Mouse (Mus musculus) limb, embryonic 14.5 days (tissue): ENCODE results near the gene Ube2n. TPM values are rescaled to one million over a fixed set of nuclear protein-coding genes. Genes with fewer than 3 reads are reported as not detected.
A peak's percentile ranks its signal among the peaks of the same experiment; 100 is the strongest.

Experiments used
- ATAC-seq: fragments of 200-750 bp; cut with Nextera tagmentation; 2 replicates; pipeline ENCODE4 v1.8.0; 2017; ENCODE audit warnings: low read depth, moderate number of reproducible peaks, moderate TSS enrichment; ENCODE audit not compliant: low FRiP score
- DNase-seq: peaks from one replicate; pipeline ENCODE4 v3.0.0-alpha.2; 2015; ENCODE audit warnings: low spot score
- H3K27ac ChIP-seq: fragments of 300-500 bp; sonication (generic); replicated peaks from 2 replicates; pipeline ENCODE4 v1.5.1; 2014; ENCODE audit warnings: low read depth, mild to moderate bottlenecking, low read length, moderate library complexity, mixed read lengths
- H3K27me3 ChIP-seq: fragments of 300-500 bp; sonication (generic); 2 replicates; pipeline ENCODE4 v1.6.1; 2014; ENCODE audit warnings: low read length, mixed read lengths; ENCODE audit not compliant: control insufficient read depth, insufficient read depth
- H3K36me3 ChIP-seq: fragments of 300-500 bp; sonication (generic); 2 replicates; pipeline ENCODE4 v1.6.1; 2014; ENCODE audit warnings: mild to moderate bottlenecking, low read length, moderate library complexity, mixed read lengths; ENCODE audit not compliant: control insufficient read depth, insufficient read depth
- H3K4me1 ChIP-seq: fragments of 300-500 bp; sonication (generic); 2 replicates; pipeline ENCODE4 v1.6.1; 2014; ENCODE audit warnings: antibody characterized with exemption, low read length, mixed read lengths; ENCODE audit not compliant: control insufficient read depth, insufficient read depth
- H3K4me2 ChIP-seq: fragments of 300-500 bp; sonication (generic); replicated peaks from 2 replicates; pipeline ENCODE4 v1.6.1; 2014; ENCODE audit warnings: low read depth, mild to moderate bottlenecking, low read length, moderate library complexity; ENCODE audit not compliant: severe bottlenecking
- H3K4me3 ChIP-seq: fragments of 300-500 bp; sonication (generic); replicated peaks from 2 replicates; pipeline ENCODE4 v1.5.1; 2014; ENCODE audit warnings: low read length
- H3K9ac ChIP-seq: fragments of 300-500 bp; sonication (generic); 2 replicates; pipeline ENCODE4 v1.6.1; 2014; ENCODE audit warnings: mild to moderate bottlenecking, low read depth, low read length, moderate library complexity; ENCODE audit not compliant: severe bottlenecking
- H3K9me3 ChIP-seq: fragments of 300-500 bp; sonication (generic); 2 replicates; pipeline ENCODE4 v1.6.1; 2016; ENCODE audit warnings: low read length; ENCODE audit not compliant: control insufficient read depth
- POLR2A ChIP-seq: fragments of 200-500 bp; IDR thresholded peaks from 2 replicates; pipeline ENCODE4 v1.8.0; 2012; ENCODE audit warnings: inconsistent platforms, mild to moderate bottlenecking, moderate library complexity, borderline replicate concordance; ENCODE audit not compliant: insufficient read depth, insufficient read length; ENCODE audit errors: extremely low read depth
- WGBS: fragments of 180-500 bp; shearing (Covaris S2); extraction: QIAGEN DNeasy Blood & Tissue Kit; methylation state at CpG from one replicate; pipeline ENCODE4 v1.1.7; 2014; 5-methylcytosine and 5-hydroxymethylcytosine counted together
- microRNA-seq: library from miRNA; unstranded; fragments of <30 nt; microRNA quantifications from one replicate; pipeline ENCODE4, GENCODE M21; 2016
- polyA plus RNA-seq, 2 experiments: library from polyadenylated mRNA; depleted of rRNA in 1 of 2; stranded (reverse) in 1 of 2; unstranded in 1 of 2; fragments of >200 nt; fragmentation: Nextera tagmentation in 1 of 2; extraction: Ambion mirVana in 1 of 2; gene quantifications; 2 replicates each; pipeline versions ENCODE4 v1.2.1 to v1.2.3; 2012 to 2014

Gene Ube2n
- polyA plus RNA-seq, 2 experiments, result 225 to 276 TPM

DNA sequence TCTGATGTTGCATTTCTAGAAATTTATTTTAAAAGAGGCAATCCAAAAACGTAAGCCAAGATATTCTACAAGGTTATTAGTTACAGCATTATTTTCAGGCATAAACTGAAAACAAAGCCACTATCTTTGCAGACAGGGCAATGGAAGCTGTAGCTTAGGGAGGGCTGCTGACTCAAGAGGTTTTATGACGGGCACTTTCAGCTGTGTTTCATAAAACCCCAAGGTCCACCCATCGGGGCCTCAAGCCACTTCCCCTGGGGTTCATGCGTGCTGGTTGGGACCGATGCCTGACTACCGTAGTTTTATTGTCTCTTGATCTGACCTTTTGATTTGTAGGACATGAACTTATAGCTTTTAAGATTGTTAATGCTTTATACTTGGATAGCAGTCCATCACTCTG is 75.3 kb downstream of the Ube2n start:
- Histone ChIP-seq H3K27me3 (no peaks in the 10 kb centered on the region), H3K4me1 (no peaks in the 10 kb centered on the region), H3K9me3 (no peaks in the 10 kb centered on the region), H3K36me3 (no peaks in the 10 kb centered on the region), H3K4me2 (no peak overlapping the region), H3K27ac (no peak overlapping the region), H3K9ac (no peak overlapping the region), H3K4me3 (no peak overlapping the region)
- TF ChIP-seq POLR2A, result no peak
- 44% methylated on average over 6 of the region's 6 CpGs for WGBS
- no peak for DNase-seq
- ATAC-seq, result no peak

GRCm38 (mm10) chr10:95591257-95591656 is 76.3 kb downstream of the Ube2n start:
- Histone ChIP-seq H3K27me3 (no peaks in the 10 kb centered on the region), H3K9ac (no peak overlapping the region), H3K36me3 (no peaks in the 10 kb centered on the region), H3K4me1 (no peaks in the 10 kb centered on the region), H3K27ac (no peak overlapping the region), H3K9me3 (no peaks in the 10 kb centered on the region), H3K4me2 (no peak overlapping the region), H3K4me3 (no peak overlapping the region)
- no peak for ATAC-seq
- TF ChIP-seq POLR2A, result no peak
- no peak for DNase-seq
- WGBS, result 84% methylated on average over 4 of the region's 4 CpGs

DNA sequence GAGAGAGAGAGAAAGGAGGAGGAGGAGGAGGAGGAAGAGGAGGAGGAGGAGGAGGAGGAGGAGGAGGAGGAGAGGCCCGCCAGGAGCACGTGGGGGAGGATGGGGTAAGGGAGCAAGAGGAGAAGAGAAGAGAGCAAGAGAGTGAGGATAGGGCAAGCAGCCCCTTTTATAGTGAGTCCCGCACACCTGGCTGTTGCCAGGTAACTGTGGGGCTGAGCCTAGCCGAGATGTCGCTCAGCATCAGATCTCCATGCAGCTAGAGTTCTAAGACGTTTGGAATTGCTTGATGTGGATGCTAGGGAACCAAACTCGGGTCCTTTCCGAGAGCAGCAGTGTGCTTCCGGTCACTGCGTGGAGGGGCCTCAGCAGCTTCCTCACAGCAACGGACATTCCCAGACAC is 79.5 kb downstream of the Ube2n start:
- Histone ChIP-seq H3K4me1 (no peaks in the 10 kb centered on the region), H3K27me3 (no peaks in the 10 kb centered on the region), H3K4me2 (no peak overlapping the region), H3K9me3 (no peaks in the 10 kb centered on the region), H3K4me3 (no peak overlapping the region), H3K36me3 (no peaks in the 10 kb centered on the region), H3K27ac (no peak overlapping the region), H3K9ac (no peak overlapping the region)
- no peak for TF ChIP-seq POLR2A
- no peak for ATAC-seq
- WGBS, result 65% methylated on average over 11 of the region's 11 CpGs
- no peak for DNase-seq

Small RNAs within 50 kb of the gene (microRNA-seq; reads per million reads assigned to microRNA genes)
- gene Mir3058, result 10.8 reads per million, percentile 21 among the genes with 10 or more reads in this experiment

Other genes starting within 250 kb of the Ube2n start
- 8.1 and 9.8 TPM in 2 replicates for gene Cradd, start 191.0 kb upstream of the Ube2n start, polyA plus RNA-seq (2012; rRNA removed)
- gene Cradd, start 191.0 kb upstream of the Ube2n start, polyA plus RNA-seq (2014; fragmentation: Nextera tagmentation; extraction: Ambion mirVana), result 10.4 and 11.7 TPM in 2 replicates
- gene Socs2, start 98.0 kb upstream of the Ube2n start, polyA plus RNA-seq (2012; rRNA removed), result 23.2 and 32.8 TPM in 2 replicates
- gene Socs2, start 98.0 kb upstream of the Ube2n start, polyA plus RNA-seq (2014; fragmentation: Nextera tagmentation; extraction: Ambion mirVana), result 54.0 and 54.7 TPM in 2 replicates
- gene Mrpl42, start 13.2 kb upstream of the Ube2n start, polyA plus RNA-seq (2012; rRNA removed), result 171 and 184 TPM in 2 replicates
- 303 and 314 TPM in 2 replicates for gene Mrpl42, start 13.2 kb upstream of the Ube2n start, polyA plus RNA-seq (2014; fragmentation: Nextera tagmentation; extraction: Ambion mirVana)
- 58.7 and 64.7 TPM in 2 replicates for gene Nudt4, start 49.0 kb downstream of the Ube2n start, polyA plus RNA-seq (2012; rRNA removed)
- gene Nudt4, start 49.0 kb downstream of the Ube2n start, polyA plus RNA-seq (2014; fragmentation: Nextera tagmentation; extraction: Ambion mirVana), result 108 and 121 TPM in 2 replicates
- 0.31 TPM in 1 of 2 replicates, not detected in the other for gene Anapc15-ps, start 158.3 kb downstream of the Ube2n start, polyA plus RNA-seq (2012; rRNA removed)
- gene Anapc15-ps, start 158.3 kb downstream of the Ube2n start, polyA plus RNA-seq (2014; fragmentation: Nextera tagmentation; extraction: Ambion mirVana), result not detected in 2 replicates